Mouse (Mus musculus): ENCODE results near the gene Myo5c. TPM values are rescaled to one million over a fixed set of nuclear protein-coding genes. Genes with fewer than 3 reads are reported as not detected.

Gene Myo5c
- polyA plus RNA-seq, 1 experiment from 2014 or later: 0.52 TPM

DNA sequence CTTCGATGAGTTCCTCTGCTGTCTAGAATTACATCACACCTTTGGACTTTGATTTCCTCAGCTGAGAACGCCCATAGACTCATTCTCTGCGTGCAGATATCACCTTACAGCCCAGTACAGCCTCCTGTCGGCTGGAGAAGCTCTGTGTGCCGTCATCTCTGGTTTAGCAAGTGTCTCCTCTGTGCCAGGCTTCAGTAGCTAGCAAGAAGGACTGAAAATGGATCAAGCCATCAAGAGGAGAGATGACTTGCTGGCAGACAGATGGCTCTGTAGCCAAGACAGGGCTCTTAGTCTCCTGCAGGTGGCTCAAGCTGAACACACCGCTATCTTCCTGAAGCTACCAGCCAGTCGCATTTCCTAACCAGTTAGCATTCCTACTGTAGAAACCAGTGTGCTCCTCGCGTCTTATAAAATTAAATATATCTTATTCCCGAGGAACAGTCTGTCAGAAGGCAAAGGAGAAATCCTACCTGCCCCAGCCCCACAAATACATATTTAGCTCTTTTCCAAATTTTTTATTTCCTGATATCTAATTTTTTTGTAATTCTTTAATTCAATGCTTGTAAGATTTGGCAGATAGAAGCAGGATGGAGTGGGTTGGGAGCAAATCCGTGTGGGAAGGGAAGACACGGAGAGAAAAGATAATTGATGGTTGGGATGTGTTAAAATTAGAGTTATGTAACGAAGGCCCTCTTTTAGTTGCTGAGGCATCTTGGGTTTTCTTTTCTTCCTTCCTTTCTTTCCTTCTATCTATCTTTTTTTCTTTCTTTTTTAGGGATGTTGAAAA is 90.5 kb downstream of the Myo5c start:
- H3K4me1 ChIP-seq: no peaks in the 10 kb centered on the region

GRCm38 (mm10) chr9:75328047-75328446 is 96.2 kb downstream of the Myo5c start:
- no peak overlapping the region for H3K27ac ChIP-seq (replicated peaks)

More for the DNA sequence above, 90.5 kb downstream of the Myo5c start:
- H3K9me3 ChIP-seq (replicated peaks): no peaks in the 10 kb centered on the region
- no peak overlapping the region for H3K4me3 ChIP-seq
- H3K27ac ChIP-seq (replicated peaks): no peak overlapping the region
- H3K27me3 ChIP-seq (ENCODE audit: low read depth, poor library complexity, severe bottlenecking): no peaks in the 10 kb centered on the region
- 87% methylated on average over 13 of the region's 13 CpGs for WGBS
- no peak for DNase-seq (ENCODE audit: low spot score)
- peaks cover 19% of the 10 kb centered on the region for H3K36me3 ChIP-seq

GRCm38 (mm10) chr9:75330821-75331220 is 99.0 kb downstream of the Myo5c start:
- H3K4me3 ChIP-seq: no peak overlapping the region
- H3K27ac ChIP-seq (replicated peaks): no peak overlapping the region
- no peaks in the 10 kb centered on the region for H3K9me3 ChIP-seq (replicated peaks)
- no peak for DNase-seq (ENCODE audit: low spot score)
- H3K36me3 ChIP-seq: peaks cover 74% of the 10 kb centered on the region
- H3K4me1 ChIP-seq: no peaks in the 10 kb centered on the region
- no peaks in the 10 kb centered on the region for H3K27me3 ChIP-seq (ENCODE audit: low read depth, poor library complexity, severe bottlenecking)
- WGBS: 93% methylated on average over 8 of the region's 8 CpGs

More at GRCm38 (mm10) chr9:75328047-75328446, 96.2 kb downstream of the Myo5c start:
- Histone ChIP-seq H3K27me3 (ENCODE audit: low read depth, poor library complexity, severe bottlenecking) (no peaks in the 10 kb centered on the region), H3K4me3 (no peak overlapping the region), H3K9me3 (replicated peaks) (no peaks in the 10 kb centered on the region), H3K36me3 (peaks cover 57% of the 10 kb centered on the region), H3K4me1 (no peaks in the 10 kb centered on the region)
- no peak for DNase-seq (ENCODE audit: low spot score)
- 96% methylated on average over 3 of the region's 3 CpGs for WGBS

GRCm38 (mm10) chr9:75334440-75334839 is 102.6 kb downstream of the Myo5c start:
- no peak for DNase-seq (ENCODE audit: low spot score)
- H3K27me3 ChIP-seq (ENCODE audit: low read depth, poor library complexity, severe bottlenecking): no peaks in the 10 kb centered on the region
- no peaks in the 10 kb centered on the region for H3K4me1 ChIP-seq
- H3K27ac ChIP-seq (replicated peaks): no peak overlapping the region
- no peaks in the 10 kb centered on the region for H3K9me3 ChIP-seq (replicated peaks)
- H3K4me3 ChIP-seq: no peak overlapping the region
- peaks cover 90% of the 10 kb centered on the region for H3K36me3 ChIP-seq
- WGBS: 75% methylated on average over 4 of the region's 4 CpGs

DNA sequence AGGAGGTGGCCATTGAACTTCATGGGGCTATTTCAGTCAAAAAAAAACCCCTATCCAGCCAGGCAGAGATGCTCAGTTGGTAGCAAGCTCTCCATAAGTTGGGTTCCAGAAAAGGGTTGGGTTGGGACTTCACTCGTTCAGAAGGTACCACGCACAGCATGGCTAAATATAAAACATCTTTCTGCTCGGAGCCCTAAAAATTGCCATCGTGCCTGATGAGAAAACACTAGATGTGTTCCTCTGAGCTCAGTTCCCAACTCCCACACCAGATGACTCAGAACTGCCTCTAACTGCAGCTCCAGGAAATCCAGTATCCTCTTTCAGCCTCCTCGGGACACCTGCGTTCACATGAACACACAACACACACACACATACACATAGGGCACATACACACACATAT is 106.2 kb downstream of the Myo5c start:
- Histone ChIP-seq H3K9me3 (replicated peaks) (no peaks in the 10 kb centered on the region), H3K36me3 (peaks cover 85% of the 10 kb centered on the region), H3K27ac (replicated peaks) (no peak overlapping the region), H3K27me3 (ENCODE audit: low read depth, poor library complexity, severe bottlenecking) (no peaks in the 10 kb centered on the region), H3K4me3 (no peak overlapping the region), H3K4me1 (no peaks in the 10 kb centered on the region)
- WGBS: 92% methylated on average over 6 of the region's 6 CpGs
- DNase-seq (ENCODE audit: low spot score): no peak

GRCm38 (mm10) chr9:75342433-75342832 is 110.6 kb downstream of the Myo5c start:
- no peaks in the 10 kb centered on the region for H3K27me3 ChIP-seq (ENCODE audit: low read depth, poor library complexity, severe bottlenecking)
- H3K4me1 ChIP-seq: no peaks in the 10 kb centered on the region
- H3K4me3 ChIP-seq: no peak overlapping the region
- WGBS: 92% methylated on average over 4 of the region's 4 CpGs
- no peak overlapping the region for H3K27ac ChIP-seq (replicated peaks)
- peaks cover 62% of the 10 kb centered on the region for H3K36me3 ChIP-seq
- no peak for DNase-seq (ENCODE audit: low spot score)
- H3K9me3 ChIP-seq (replicated peaks): no peaks in the 10 kb centered on the region

DNA sequence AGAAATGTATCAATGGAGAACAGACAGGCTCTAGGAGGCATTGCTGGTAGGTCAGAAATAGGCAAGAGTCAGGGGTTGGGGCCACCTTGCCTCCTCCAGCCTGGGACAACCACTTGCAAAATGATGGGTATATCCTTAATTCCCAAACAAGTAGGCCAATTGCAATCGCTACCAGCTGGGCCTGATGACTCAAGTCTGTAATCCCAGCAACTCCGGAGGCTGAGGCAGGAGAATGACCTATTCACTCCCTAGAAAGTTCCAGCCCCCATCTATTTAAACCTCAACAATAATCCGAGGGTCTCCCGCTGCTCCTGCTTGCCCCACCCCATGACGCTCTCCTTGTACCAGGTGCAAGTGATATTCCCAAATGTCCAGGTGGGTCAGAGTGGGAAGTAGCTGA is 115.6 kb downstream of the Myo5c start, which contains the start of gene Bcl2l10:
Gene Bcl2l10 (plus strand): TSS at position 301 of the 400 bp plus-strand sequence.
- Histone ChIP-seq H3K9me3 (replicated peaks) (no peaks in the 10 kb centered on the region), H3K27me3 (ENCODE audit: low read depth, poor library complexity, severe bottlenecking) (no peaks in the 10 kb centered on the region), H3K36me3 (peaks cover 32% of the 10 kb centered on the region), H3K4me1 (no peaks in the 10 kb centered on the region), H3K27ac (replicated peaks) (no peak within 1 kb of the TSS), H3K4me3 (no peak within 1 kb of the TSS)
- 93% methylated on average over 5 of the region's 5 CpGs for WGBS
- DNase-seq (ENCODE audit: low spot score): no peak

DNA sequence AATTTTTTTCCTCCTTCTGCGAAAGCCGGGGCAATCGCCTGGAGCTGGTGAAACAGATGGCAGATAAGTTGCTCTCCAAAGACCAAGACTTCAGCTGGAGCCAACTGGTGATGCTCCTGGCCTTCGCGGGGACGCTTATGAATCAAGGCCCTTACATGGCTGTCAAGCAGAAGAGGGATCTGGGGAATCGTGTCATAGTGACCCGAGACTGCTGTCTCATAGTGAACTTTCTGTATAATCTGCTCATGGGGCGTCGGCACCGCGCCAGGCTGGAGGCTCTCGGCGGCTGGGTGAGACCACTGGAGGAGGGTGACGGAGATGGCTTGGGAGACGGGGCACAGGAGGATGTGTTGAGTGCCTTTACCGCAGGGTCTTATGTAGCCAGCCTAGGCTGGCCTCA is 116.2 kb downstream of the Myo5c start:
- Histone ChIP-seq H3K9me3 (replicated peaks) (no peaks in the 10 kb centered on the region), H3K4me3 (no peak overlapping the region), H3K36me3 (peaks cover 26% of the 10 kb centered on the region), H3K27me3 (ENCODE audit: low read depth, poor library complexity, severe bottlenecking) (no peaks in the 10 kb centered on the region), H3K27ac (replicated peaks) (no peak overlapping the region), H3K4me1 (no peaks in the 10 kb centered on the region)
- DNase-seq (ENCODE audit: low spot score): no peak
- 93% methylated on average over 17 of the region's 17 CpGs for WGBS

DNA sequence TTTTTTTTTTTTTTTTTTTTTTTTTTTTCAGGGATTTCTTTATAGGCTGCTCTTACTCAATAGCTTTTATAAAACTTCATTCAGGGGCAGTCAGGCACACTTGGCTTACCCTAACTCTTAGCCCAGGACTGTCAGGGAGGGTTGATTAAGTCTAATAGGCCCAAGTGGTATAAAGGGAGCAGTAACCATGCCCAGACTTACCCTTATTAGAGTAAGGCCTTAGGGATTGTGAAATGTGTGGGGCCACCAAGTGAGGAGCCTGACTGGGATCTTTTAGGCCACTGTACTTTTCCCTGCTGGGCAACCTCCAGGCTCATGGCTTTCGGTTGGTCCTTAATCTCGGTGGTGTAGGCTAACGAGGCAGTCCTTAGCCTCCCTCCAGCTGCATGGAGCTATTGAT is 116.8 kb downstream of the Myo5c start:
- Histone ChIP-seq H3K9me3 (replicated peaks) (no peaks in the 10 kb centered on the region), H3K27ac (replicated peaks) (no peak overlapping the region), H3K4me3 (no peak overlapping the region), H3K36me3 (peaks cover 21% of the 10 kb centered on the region), H3K4me1 (no peaks in the 10 kb centered on the region), H3K27me3 (ENCODE audit: low read depth, poor library complexity, severe bottlenecking) (no peaks in the 10 kb centered on the region)
- 65% methylated on average over 3 of the region's 3 CpGs for WGBS
- DNase-seq (ENCODE audit: low spot score): no peak

GRCm38 (mm10) chr9:75353094-75353493 is 121.3 kb downstream of the Myo5c start:
- DNase-seq (ENCODE audit: low spot score): no peak
- 77% methylated on average over 8 of the region's 8 CpGs for WGBS

More at GRCm38 (mm10) chr9:75353094-75353493, 121.3 kb downstream of the Myo5c start:
- no peak overlapping the region for H3K4me3 ChIP-seq
- no peaks in the 10 kb centered on the region for H3K9me3 ChIP-seq (replicated peaks)
- no peaks in the 10 kb centered on the region for H3K27me3 ChIP-seq (ENCODE audit: low read depth, poor library complexity, severe bottlenecking)
- H3K4me1 ChIP-seq: no peaks in the 10 kb centered on the region
- H3K27ac ChIP-seq (replicated peaks): no peak overlapping the region
- H3K36me3 ChIP-seq: peaks cover 1% of the 10 kb centered on the region; the same call in 1 of the 2 replicates

Other genes starting within 250 kb of the Myo5c start
- gene Arpp19, start 194.4 kb upstream of the Myo5c start, polyA plus RNA-seq (2016; fragmentation: Nextera tagmentation; extraction: Ambion mirVana): 327 and 357 TPM in 2 replicates
- 18.1 and 22.5 TPM in 2 replicates for gene Myo5a, start 161.0 kb upstream of the Myo5c start, polyA plus RNA-seq (2016; fragmentation: Nextera tagmentation; extraction: Ambion mirVana)
- 29.3 and 30.9 TPM in 2 replicates for gene Gnb5, start 74.3 kb downstream of the Myo5c start, polyA plus RNA-seq (2016; fragmentation: Nextera tagmentation; extraction: Ambion mirVana)
- gene Bcl2l10, start 115.7 kb downstream of the Myo5c start, polyA plus RNA-seq (2016; fragmentation: Nextera tagmentation; extraction: Ambion mirVana): not detected in 2 replicates
- 138 and 156 TPM in 2 replicates for gene Mapk6, start 178.0 kb downstream of the Myo5c start, polyA plus RNA-seq (2016; fragmentation: Nextera tagmentation; extraction: Ambion mirVana)
- 49.4 and 52.3 TPM in 2 replicates for gene Leo1, start 209.5 kb downstream of the Myo5c start, polyA plus RNA-seq (2016; fragmentation: Nextera tagmentation; extraction: Ambion mirVana)